10 mouse cellular contexts compared by ENCODE assay signal in genomic region chr2:75731233-75731651, GRCm38 (mm10). TPM values are rescaled to one million over a fixed set of nuclear protein-coding genes. Genes with fewer than 3 reads are reported as not detected.
DNase-seq lines count a peak whose midpoint lies in the region; ATAC-seq and TF ChIP-seq lines count a peak whose summit lies in the region.
"Had no signal": no experiment of that assay in that cellular context is flagged by ENCODE, and none has a peak within 500 bp of the region (broad histone marks: within the 10 kb centered on the region; RNA-seq: fewer than 3 reads in every experiment).

No protein-coding gene starts in this region.

- ATAC-seq in heart, embryonic 11.5 days (replicated peaks; ENCODE audit: insufficient number of reproducible peaks, low FRiP score, low TSS enrichment), result no peak
- no peak for ATAC-seq in hindbrain, embryonic 12.5 days (ENCODE audit: low FRiP score)
- no peak for ATAC-seq in midbrain, embryonic 15.5 days (replicated peaks)

- TF ChIP-seq POLR2A in myocyte (IDR thresholded peaks at IDR 0.05; ENCODE audit: insufficient read length, low read depth), result no peak

- H3ac ChIP-seq in myocyte (ENCODE audit: control insufficient read depth, insufficient read length), result no peak overlapping the region

- intact Hi-C loops in heart, postnatal 14 days (cut with DNase I), result no loop called here

- H3K4me3 ChIP-seq in heart, embryonic 11.5 days (ENCODE audit: low read depth, low read length), result no peak overlapping the region
- no peak overlapping the region for H3K4me3 ChIP-seq in myocyte
- no peak overlapping the region for H3K4me3 ChIP-seq in hindbrain, embryonic 12.5 days
- no peak overlapping the region for H3K4me3 ChIP-seq in midbrain, embryonic 15.5 days

- 57% methylated on average over 5 of the region's 5 CpGs for WGBS in heart, embryonic 11.5 days (ENCODE audit: insufficient replicate concordance)
- WGBS in hindbrain, embryonic 12.5 days, result 85% methylated on average over 5 of the region's 5 CpGs
- 76% methylated on average over 5 of the region's 5 CpGs for WGBS in midbrain, embryonic 15.5 days

- no peaks in the 10 kb centered on the region for H3K9me3 ChIP-seq in heart, embryonic 11.5 days (replicated peaks; ENCODE audit: control insufficient read depth, low read length)
- H3K9me3 ChIP-seq in hindbrain, embryonic 12.5 days (replicated peaks), result no peaks in the 10 kb centered on the region
- no peaks in the 10 kb centered on the region for H3K9me3 ChIP-seq in midbrain, embryonic 15.5 days

- DNase-seq in heart, adult 18-20 months, result peak; percentile 60 to 66
- DNase-seq in adrenal gland, postnatal 14 days, result peak; percentile 45
- DNase-seq in heart, postnatal 14 days, result peak; percentile 22 to 23
- no peak for DNase-seq in cerebellum, postnatal 14 days
- DNase-seq: cerebellum, adult 18-20 months; kidney, postnatal 4 days had no signal

- H3K9ac ChIP-seq in heart, embryonic 11.5 days (ENCODE audit: low read depth, low read length), result no peak overlapping the region
- no peak overlapping the region for H3K9ac ChIP-seq in hindbrain, embryonic 12.5 days
- no peak overlapping the region for H3K9ac ChIP-seq in midbrain, embryonic 15.5 days

- H3K4me1 ChIP-seq in heart, embryonic 11.5 days (ENCODE audit: control insufficient read depth, insufficient read depth, low read length), result peaks cover 12% of the 10 kb centered on the region
- H3K4me1 ChIP-seq in hindbrain, embryonic 12.5 days, result no peaks in the 10 kb centered on the region
- H3K4me1 ChIP-seq in midbrain, embryonic 15.5 days, result no peaks in the 10 kb centered on the region

- H3K27ac ChIP-seq in heart, embryonic 11.5 days (ENCODE audit: low read depth, low read length), result no peak overlapping the region
- H3K27ac ChIP-seq in hindbrain, embryonic 12.5 days, result no peak overlapping the region
- H3K27ac ChIP-seq in midbrain, embryonic 15.5 days, result no peak overlapping the region

- no peaks in the 10 kb centered on the region for H3K79me2 ChIP-seq in myocyte (ENCODE audit: control insufficient read depth, insufficient read depth)

- no peaks in the 10 kb centered on the region for H3K27me3 ChIP-seq in heart, embryonic 11.5 days (ENCODE audit: control insufficient read depth, insufficient read depth, low read length)
- no peaks in the 10 kb centered on the region for H3K27me3 ChIP-seq in myocyte (ENCODE audit: control insufficient read depth, insufficient read depth, insufficient read length)
- H3K27me3 ChIP-seq in hindbrain, embryonic 12.5 days, result no peaks in the 10 kb centered on the region
- no peaks in the 10 kb centered on the region for H3K27me3 ChIP-seq in midbrain, embryonic 15.5 days (replicated peaks)

- H3K4me2 ChIP-seq in heart, embryonic 11.5 days, result no peak overlapping the region
- peak overlapping the region; percentile 69 for H3K4me2 ChIP-seq in myocyte (ENCODE audit: low read depth)
- H3K4me2 ChIP-seq in hindbrain, embryonic 12.5 days (replicated peaks), result no peak overlapping the region
- H3K4me2 ChIP-seq in midbrain, embryonic 15.5 days, result no peak overlapping the region

- no peaks in the 10 kb centered on the region for H3K36me3 ChIP-seq in heart, embryonic 11.5 days (ENCODE audit: control insufficient read depth, insufficient read depth, low read length)
- no peaks in the 10 kb centered on the region for H3K36me3 ChIP-seq in myocyte (ENCODE audit: control insufficient read depth, insufficient read depth)
- no peaks in the 10 kb centered on the region for H3K36me3 ChIP-seq in hindbrain, embryonic 12.5 days
- no peaks in the 10 kb centered on the region for H3K36me3 ChIP-seq in midbrain, embryonic 15.5 days (replicated peaks)

TF ChIP-seq in myocyte, 11 proteins besides CTCF, POLR2A, EP300 and RAD21:
- TF ChIP-seq MYOD1 (IDR thresholded peaks at IDR 0.05; ENCODE audit: control insufficient read depth in 1 of 3, insufficient read length in 2 of 3, low read depth in 2 of 3) (peak in 2 of 3 experiments; percentile 63 to 90), MYOG (IDR thresholded peaks at IDR 0.05; ENCODE audit: control insufficient read depth in 1 of 3, insufficient read depth in 1 of 3, insufficient read length in 2 of 3, low read depth in 2 of 3) (peak; percentile 55 to 88 (median 74)), POLR2AphosphoS2 (IDR thresholded peaks at IDR 0.05; ENCODE audit: insufficient read length, low read depth) (no peak), REST (IDR thresholded peaks at IDR 0.05; ENCODE audit: insufficient read depth, insufficient read length) (no peak)

RNA-seq across cellular contexts. Expression of gene Nfe2l2, which starts 26.8 kb away (rescaled TPM):
- 10 to 100 TPM; 58.8 to 61.7 TPM for total RNA-seq in heart, adult 18-20 months (2021)
- polyA plus RNA-seq in heart, embryonic 11.5 days (2014; fragmentation: Nextera tagmentation; extraction: Ambion mirVana), result 46.7 and 48.7 TPM in 2 replicates
- total RNA-seq in adrenal gland, postnatal 14 days (2021), result 93.6 and 103 TPM in 2 replicates
- total RNA-seq in heart, postnatal 14 days (2021), result 10 to 100 TPM; 67.5 to 78.8 TPM
- polyA plus RNA-seq in myocyte (2012; fragmentation: generic; extraction: Trizol), result 74.1 TPM
- 20.0 and 20.5 TPM in 2 replicates for polyA plus RNA-seq in hindbrain, embryonic 12.5 days (2016; fragmentation: Nextera tagmentation; extraction: Ambion mirVana)
- 11.5 and 12.3 TPM in 2 replicates for polyA plus RNA-seq in midbrain, embryonic 15.5 days (2015; fragmentation: Nextera tagmentation; extraction: Ambion mirVana)

Comparison
In these comparisons a context has a peak if more than half of its experiments do, and no peak if none do; other contexts are left out.
1. DNase-seq: peak in heart, adult 18-20 months (2 of 2), adrenal gland, postnatal 14 days (single experiment) and heart, postnatal 14 days (2 of 2); none in cerebellum, postnatal 14 days (0 of 2).